Mouse (Mus musculus) kidney, postnatal 4 days (tissue): ENCODE data around the gene Smdt1.
"Not testable (repeated sequence)": the region's sequence is repeated elsewhere in the genome, so short reads cannot be mapped to it uniquely, and the experiment has no call there.

Experiments
- DNase-seq, 2 experiments: peaks; one replicate each; pipeline ENCODE4 v3.0.0; 2021; ENCODE audit warnings: mixed read lengths in 2 of 2

The Smdt1 gene

DNA sequence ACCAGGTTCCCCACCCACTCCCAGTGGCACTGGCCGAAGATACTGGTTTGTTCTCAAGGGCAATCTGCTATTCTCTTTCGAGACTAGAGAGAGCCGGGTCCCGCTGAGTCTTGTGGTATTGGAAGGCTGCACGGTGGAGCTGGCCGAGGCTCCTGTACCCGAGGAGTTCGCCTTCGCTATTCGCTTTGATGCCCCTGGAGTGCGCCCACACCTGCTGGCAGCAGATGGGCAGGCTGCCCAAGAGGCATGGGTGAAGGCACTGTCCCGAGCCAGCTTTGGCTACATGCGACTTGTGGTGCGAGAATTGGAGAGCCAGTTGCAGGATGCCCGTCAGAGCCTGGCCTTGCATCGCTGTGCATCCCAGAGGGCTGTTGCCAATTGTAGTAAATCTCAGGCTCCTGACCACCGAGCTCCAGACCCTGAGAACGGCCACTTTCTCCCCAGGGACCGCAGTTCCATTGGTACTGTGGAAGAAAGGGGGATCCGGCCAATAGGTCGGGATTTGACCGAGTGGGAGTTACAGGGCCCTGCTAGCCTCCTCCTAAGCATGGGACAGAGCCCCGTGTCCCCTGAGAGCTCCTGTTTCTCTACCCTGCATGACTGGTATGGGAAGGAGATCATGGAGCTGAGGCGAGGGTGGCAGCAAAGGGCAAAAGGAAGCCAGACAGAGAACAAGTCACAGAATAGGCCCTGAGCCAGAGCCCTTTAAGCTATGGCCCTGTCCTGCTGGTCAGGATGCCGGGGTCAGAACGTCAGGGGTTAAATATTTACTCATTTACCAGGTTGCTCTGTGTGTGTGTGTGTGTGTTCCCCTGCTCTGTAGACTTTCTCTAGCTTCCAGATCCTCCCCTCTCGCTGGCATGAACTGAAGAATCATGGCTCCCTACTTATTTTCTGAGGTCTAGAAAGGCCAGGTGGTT, 4.9 kb downstream of the Smdt1 start:
- peak in 1 of 2 experiments; percentile 56 for DNase-seq

DNA sequence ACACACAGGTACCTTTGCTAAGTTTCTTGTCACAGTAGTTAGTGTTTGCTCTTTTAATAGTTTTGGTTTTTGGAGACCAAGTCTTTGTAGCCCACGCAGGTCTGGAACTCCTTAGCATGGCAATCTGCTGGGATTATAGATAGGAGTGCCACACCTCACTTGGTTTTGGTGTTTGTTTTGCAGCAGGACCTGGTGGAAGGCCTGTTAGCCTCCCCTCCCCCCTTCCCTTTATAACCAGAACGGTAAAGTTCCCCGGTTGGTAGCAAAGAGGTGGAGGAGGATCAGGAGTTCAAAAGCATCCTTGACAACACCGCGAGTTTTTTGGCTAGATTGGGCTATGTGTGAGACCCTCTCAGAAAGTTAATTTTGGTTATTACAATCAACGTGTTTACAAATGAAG, 6.2 kb downstream of the Smdt1 start:
- DNase-seq = no peak

- DNase-seq = peak; percentile 96 to 99
These were observed 7.2 kb downstream of the Smdt1 start for GRCm38 (mm10) chr15:82345820-82346470.

- peak in 1 of 2 experiments; percentile 33 for DNase-seq
These were observed 8.0 kb downstream of the Smdt1 start for GRCm38 (mm10) chr15:82346580-82347302.

DNA sequence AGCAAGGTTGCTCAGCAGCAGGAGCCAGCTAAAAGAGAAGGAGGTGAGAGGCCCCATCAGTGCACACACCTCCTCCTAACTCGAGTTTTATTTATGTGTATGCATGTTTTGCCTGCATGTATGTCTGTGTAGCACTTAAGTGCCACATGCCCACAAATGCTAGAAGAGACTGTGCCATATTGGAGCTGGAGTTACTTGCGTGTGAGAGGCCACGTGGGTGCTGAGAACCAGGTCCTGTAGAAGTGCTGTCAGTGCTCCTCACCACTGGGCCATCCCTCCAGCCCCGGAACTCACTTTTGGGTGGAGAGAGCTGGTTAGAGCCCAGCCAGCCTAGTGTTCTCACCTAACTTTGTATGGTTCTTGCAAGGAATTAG, 8.5 kb downstream of the Smdt1 start:
- no peak for DNase-seq

DNA sequence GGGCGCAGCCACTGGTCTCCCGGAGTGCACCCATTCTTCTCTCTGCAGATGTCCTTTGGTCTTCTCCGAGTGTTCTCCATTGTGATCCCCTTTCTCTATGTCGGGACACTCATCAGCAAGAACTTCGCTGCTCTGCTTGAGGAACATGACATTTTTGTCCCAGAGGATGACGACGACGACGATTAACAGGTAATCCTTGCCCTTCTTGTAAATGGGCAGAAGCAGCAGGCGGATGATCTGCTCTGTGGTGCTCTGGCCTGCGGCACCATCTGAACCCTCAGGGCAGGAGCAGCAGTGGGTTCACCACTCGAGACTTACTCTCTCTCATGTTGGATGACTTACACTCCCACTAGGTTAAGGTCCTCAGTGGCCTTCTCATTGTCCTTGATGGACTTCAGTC, 9.1 kb downstream of the Smdt1 start:
- DNase-seq = no peak

GRCm38 (mm10) chr15:82348258-82348998, 9.7 kb downstream of the Smdt1 start:
- DNase-seq = no peak

- no peak for DNase-seq
These were observed 10.2 kb downstream of the Smdt1 start for GRCm38 (mm10) chr15:82348999-82349341.

DNA sequence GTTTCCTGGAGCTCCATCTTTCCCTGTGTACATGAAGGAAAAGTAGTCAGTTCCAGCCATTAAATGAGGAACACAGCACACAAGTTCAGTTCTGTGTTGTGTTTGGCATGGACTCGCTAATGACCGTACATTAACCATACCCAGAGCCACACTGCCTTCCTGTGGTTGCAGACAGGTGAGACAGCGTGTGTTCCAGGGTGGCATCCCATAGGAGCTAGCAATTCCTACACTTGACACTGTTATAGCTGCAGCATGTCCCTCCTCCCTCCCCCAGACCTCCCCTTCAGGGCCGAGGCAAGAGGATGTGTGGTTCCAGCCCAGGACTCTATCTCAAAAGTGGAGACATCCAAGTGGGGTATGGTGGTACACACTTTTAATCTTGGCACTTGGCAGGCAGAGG, 11.6 kb downstream of the Smdt1 start:
- DNase-seq = no peak

DNA sequence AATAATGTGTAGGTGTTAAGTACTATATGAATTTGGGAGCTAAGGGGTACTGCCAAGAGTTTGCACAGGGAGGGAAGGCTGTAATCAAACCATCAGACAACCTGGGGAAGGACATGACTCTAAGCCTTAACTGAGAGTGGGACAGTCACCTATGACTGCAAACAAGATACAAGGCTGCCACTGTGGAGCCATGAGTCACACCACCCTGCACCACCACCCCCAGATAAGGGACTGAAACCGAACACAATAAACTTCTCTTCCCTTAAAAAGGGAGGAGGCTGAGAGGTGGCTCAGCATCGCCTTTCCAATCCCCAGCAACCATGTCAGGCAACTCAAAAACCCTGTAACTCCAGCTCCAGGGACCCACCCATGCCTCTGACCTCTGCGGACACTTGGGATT, 12.7 kb downstream of the Smdt1 start:
- no peak for DNase-seq

DNA sequence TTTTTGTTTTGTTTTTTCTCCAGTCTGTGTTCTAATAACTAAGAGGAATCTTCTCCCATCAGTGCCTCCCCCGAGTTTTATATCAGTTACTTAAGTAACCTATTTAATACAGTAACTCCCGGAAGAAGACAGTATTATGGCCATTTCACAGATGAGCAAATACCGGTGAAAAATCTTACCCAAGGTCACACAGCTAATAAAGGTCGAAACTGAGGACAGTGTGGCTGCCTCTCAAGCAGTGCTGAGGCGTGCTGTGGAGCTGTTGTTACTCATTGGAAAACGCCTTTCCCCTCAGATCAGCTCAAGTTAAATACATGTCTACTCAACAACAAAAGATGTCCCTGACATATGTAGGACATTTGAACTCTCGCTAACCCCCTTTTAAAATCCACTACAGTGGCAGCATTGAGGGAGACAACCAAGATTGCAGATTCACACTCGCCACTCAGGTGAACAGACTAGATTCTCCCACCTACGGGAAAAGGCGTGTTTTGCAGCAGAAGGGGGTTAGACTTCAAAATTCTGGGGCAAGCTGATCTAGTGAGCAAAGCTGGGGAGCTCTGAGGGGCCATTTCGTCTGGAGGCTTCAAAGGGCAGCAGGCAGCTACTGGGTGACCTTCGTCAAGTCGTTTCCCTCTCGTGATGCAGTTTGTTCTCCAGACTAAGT, 14.5 kb downstream of the Smdt1 start:
- DNase-seq = no peak

GRCm38 (mm10) chr15:82353745-82354113, 15.0 kb downstream of the Smdt1 start:
- no peak for DNase-seq

DNA sequence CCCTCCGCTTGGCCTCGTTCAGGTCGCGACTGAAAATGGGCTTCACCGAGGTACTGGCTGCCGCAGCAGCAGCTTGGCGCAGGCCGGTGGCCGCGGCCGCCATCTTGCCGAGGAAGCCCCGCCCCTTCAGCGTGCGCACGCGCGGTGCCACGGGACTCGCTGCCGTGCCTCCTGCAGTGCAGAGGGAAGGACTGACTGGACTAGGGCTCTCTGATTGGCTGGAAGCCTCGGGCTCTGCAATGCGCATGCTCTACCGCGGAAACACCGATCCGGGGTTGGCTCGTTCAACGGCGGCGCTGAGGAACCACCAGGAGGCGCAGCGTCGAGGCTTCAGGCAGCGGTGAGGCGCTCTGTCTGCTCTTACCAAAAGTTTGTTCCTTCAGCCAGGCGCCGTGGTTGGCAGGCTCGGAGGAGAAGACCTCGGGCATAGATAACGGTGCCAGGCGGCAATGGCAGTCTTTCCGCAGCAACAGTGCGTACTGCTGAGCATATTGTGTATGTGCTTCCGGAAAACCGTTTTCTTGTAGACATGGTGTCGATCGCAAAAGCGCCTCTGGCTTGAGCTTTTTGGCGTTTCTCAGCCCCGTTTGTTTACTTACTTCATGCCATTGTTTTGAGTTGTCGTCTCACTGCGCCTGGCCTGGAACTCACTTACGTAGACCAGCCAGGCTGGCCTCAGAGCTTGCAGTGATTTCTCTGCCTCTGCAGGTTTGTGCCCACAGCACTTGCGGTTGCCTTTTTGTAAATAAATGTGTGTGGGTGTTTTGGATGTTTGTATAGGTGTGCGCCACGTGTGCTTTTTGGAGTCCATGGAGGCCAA, 15.6 kb downstream of the Smdt1 start, which contains the start of gene Ndufa6:
TSS of gene Ndufa6 (minus strand) at position 197 of the 820 bp plus-strand sequence.
- DNase-seq = peak; percentile 98

DNA sequence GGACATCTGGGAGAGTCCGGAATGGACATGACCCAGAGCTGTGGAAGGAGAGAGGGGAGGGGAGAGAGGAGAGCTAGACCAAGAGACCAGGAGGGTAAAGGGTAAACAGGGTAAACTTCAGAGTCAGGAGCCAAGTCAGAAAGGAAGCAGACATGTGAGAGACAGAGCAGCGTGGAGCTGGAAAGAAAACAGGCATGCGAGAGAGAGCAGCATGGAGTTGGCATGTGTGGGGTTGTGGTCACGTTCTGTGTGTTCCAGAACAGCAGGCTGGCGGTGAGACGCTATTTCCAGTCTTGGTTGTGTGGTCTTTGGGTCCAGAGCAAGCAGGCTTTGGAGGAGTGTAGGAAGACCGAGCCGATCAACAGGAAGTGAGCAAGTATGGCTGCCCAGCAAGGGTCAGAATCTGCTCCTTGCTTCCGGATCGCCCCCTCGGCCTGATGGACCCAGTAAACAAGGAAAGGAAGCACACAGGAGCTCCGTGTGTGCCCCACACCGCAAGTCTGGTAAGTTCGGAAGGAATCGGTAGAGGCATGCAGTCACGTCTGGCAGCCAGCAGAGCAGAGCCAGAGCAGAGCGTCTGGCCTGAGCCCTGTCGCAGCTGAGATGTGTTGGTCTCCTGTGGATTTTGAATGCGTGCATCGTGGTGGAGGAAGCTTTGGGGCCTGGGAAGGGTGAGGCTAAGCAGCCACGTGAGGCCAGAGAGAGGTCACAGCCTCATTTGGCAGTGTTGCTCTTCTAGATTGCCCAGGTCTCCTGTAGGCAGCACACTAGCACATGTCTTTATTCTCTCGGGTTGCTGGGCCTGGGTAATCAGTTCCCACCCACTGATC, 19.9 kb downstream of the Smdt1 start:
- peak in 1 of 2 experiments; percentile 57 for DNase-seq

- peak; percentile 7 to 66 for DNase-seq
These were observed 22.8 kb downstream of the Smdt1 start for GRCm38 (mm10) chr15:82361459-82362018.

DNA sequence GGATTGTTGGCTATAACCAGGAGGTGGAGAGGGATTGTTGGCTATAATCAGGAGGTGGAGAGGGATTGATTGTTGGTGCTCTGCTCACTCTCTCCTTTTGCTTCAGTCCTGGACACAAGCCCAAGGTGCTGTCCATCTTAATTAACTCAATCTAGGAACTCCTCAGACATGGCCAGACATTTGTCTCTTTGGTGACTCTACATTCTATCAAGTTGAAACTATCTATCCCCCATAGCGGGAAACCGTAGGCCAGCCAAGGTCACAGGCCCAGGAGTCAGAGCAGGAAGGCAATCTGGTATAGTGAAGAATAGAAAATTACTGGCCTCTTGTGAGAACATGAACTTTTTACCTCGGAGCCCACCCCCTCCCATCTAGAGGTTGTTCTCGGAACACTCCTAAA, 23.5 kb downstream of the Smdt1 start:
- DNase-seq = peak in 1 of 2 experiments; percentile 46

DNA sequence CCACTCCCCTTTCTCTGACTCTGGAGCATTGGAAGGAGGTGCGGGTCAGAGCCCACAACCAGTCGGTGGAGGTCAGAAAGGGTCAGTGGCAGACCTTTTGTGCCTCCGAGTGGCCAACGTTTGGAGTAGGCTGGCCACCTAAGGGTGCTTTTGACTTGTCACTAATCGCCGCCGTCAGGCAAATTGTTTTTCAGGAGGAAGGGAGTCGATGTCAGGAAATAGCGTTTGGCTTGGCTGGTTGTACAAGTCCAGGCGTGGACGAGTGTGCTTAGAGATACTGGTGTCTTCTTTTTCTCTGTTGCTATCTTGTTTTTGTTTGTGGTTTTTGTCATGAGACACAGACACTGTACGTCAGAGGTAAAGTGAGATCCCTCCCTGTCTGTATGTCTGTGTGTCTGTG, 25.0 kb downstream of the Smdt1 start:
- not testable (repeated sequence) for DNase-seq

DNA sequence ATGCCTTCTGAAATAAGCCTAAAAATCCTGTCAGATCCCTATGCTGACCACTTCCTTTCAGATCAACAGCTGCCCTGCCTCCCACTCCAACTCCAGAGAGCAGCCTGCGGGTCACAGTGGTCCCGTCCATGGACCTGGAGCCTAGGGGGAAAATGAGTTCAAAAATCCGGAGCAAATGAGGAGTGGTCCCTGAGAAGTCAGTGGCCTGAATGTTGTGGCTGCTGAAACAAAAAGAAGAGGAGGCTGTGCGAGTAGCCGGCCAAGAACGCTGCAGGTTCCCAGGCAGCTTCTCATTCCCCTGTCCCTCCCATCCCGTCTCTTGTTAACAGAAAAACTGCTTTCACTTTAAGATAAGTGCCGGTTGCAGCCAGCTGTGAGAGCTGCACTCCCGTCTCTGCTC, 25.8 kb downstream of the Smdt1 start:
- DNase-seq = peak in 1 of 2 experiments; percentile 11

- peak in 1 of 2 experiments; percentile 0 for DNase-seq
These were observed 29.4 kb downstream of the Smdt1 start for GRCm38 (mm10) chr15:82368146-82368545.

- no peak for DNase-seq
These were observed 30.1 kb downstream of the Smdt1 start for GRCm38 (mm10) chr15:82368851-82369250.
